Mouse (Mus musculus) urinary bladder, postnatal 0 days (tissue): ENCODE measurements around the gene Olfr320. TPM values are rescaled to one million over a fixed set of nuclear protein-coding genes. Genes with fewer than 3 reads are reported as not detected.

Source experiments
- polyA plus RNA-seq: library from polyadenylated mRNA; unstranded; fragments of >200 nt; fragmentation: Nextera tagmentation; extraction: Ambion mirVana; gene quantifications from 2 replicates; pipeline ENCODE4 v1.2.1, GENCODE M21; 2015

Olfr320 gene
- not detected in 2 replicates for polyA plus RNA-seq

GRCm38 (mm10) chr11:58680799-58681198 lies at the start of gene Olfr320:
Gene Olfr320 (plus strand): TSS chr11:58681099.

DNA sequence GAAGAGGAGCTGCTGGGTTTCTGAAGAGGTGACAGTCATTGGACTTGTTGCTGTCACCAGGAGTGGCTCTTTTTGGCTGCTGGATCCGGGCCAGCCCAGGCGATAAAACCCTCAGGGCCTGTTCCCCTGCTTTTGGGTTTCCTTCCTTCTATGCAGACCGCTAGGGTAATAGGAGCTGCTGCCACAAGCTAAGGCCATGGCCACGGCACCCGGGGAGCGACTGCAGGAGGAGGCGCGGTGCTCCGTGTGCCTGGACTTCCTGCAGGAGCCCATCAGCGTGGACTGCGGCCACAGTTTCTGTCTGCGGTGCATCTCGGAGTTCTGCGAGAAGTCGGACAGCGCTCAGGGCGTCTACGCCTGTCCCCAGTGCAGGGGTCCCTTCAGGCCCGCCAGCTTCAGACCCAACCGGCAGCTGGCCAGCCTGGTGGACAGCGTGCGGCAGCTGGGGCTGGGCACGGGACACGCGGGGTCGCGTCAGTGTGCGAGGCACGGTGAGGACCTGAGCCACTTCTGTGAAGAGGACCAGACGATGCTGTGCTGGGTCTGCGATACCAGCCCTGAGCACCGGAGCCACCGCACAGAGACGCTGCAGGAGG lies 40.5 kb upstream of the Olfr320 start, which contains the start of gene Trim58:
Gene Trim58 (plus strand): TSS at position 194 of the 596 bp plus-strand sequence.

GRCm38 (mm10) chr11:58658596-58658995 lies 22.3 kb upstream of the Olfr320 start, which contains the start of gene Olfr322:
Gene Olfr322 (plus strand): TSS chr11:58658782.

GRCm38 (mm10) chr11:58698862-58699261 lies 18.0 kb downstream of the Olfr320 start, which contains the start of gene Olfr319:
Gene Olfr319 (plus strand): TSS chr11:58699162.

DNA sequence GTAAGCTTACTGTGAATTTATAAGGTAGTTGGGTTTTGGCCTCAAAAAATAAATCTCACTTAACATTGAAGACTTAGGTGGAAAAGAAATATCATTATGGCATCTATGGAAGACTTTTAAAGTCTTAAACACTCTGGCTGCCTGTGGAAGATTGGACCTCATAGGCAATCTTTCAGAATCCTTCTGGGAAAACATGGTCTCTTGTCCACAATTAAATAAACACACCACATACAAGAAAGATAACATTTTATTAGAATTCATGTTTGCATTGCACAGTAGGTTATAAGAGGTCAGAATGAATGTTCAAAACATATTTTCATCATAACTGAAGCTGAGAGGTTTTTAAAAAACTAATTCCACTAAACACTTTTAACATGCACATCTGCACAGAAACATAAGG lies 43.0 kb downstream of the Olfr320 start, which contains the start of gene Olfr318:
Gene Olfr318 (minus strand): TSS at position 101 of the 400 bp plus-strand sequence.

Other genes with a start within 250 kb of the Olfr320 start
- not detected in 2 replicates for gene Gm12253, start 248.5 kb upstream of the Olfr320 start, polyA plus RNA-seq
- gene Lypd9, start 228.2 kb upstream of the Olfr320 start, polyA plus RNA-seq: not detected in 2 replicates
- gene Olfr30, start 218.8 kb upstream of the Olfr320 start, polyA plus RNA-seq: not detected in 2 replicates
- not detected in 2 replicates for gene Olfr332, start 188.5 kb upstream of the Olfr320 start, polyA plus RNA-seq
- not detected in 2 replicates for gene Olfr331, start 178.5 kb upstream of the Olfr320 start, polyA plus RNA-seq
- gene Olfr330, start 146.3 kb upstream of the Olfr320 start, polyA plus RNA-seq: not detected in 2 replicates
- not detected in 2 replicates for gene Olfr329-ps, start 134.7 kb upstream of the Olfr320 start, polyA plus RNA-seq
- gene Olfr328, start 125.5 kb upstream of the Olfr320 start, polyA plus RNA-seq: 0.05 TPM in 1 of 2 replicates, not detected in the other
- not detected in 2 replicates for gene Olfr224, start 110.5 kb upstream of the Olfr320 start, polyA plus RNA-seq
- gene Olfr325, start 103.4 kb upstream of the Olfr320 start, polyA plus RNA-seq: not detected in 2 replicates
- gene Olfr324, start 86.0 kb upstream of the Olfr320 start, polyA plus RNA-seq: not detected in 2 replicates
- not detected in 2 replicates for gene 2210407C18Rik, start 65.0 kb upstream of the Olfr320 start, polyA plus RNA-seq
- not detected in 2 replicates for gene Olfr323, start 50.6 kb upstream of the Olfr320 start, polyA plus RNA-seq
- gene Trim58, start 40.6 kb upstream of the Olfr320 start, polyA plus RNA-seq: not detected in 2 replicates
- not detected in 2 replicates for gene Olfr322, start 22.3 kb upstream of the Olfr320 start, polyA plus RNA-seq
- gene Olfr319, start 18.1 kb downstream of the Olfr320 start, polyA plus RNA-seq: not detected in 2 replicates
- gene Olfr318, start 42.9 kb downstream of the Olfr320 start, polyA plus RNA-seq: not detected in 2 replicates
- not detected in 2 replicates for gene Olfr317, start 58.1 kb downstream of the Olfr320 start, polyA plus RNA-seq
- gene Olfr316, start 71.6 kb downstream of the Olfr320 start, polyA plus RNA-seq: not detected in 2 replicates
- not detected in 2 replicates for gene Olfr315, start 92.1 kb downstream of the Olfr320 start, polyA plus RNA-seq
- gene Olfr314, start 101.9 kb downstream of the Olfr320 start, polyA plus RNA-seq: not detected in 2 replicates
- 8.1 and 9.6 TPM in 2 replicates for gene Fam183b, start 120.9 kb downstream of the Olfr320 start, polyA plus RNA-seq
- not detected in 2 replicates for gene Olfr313, start 133.9 kb downstream of the Olfr320 start, polyA plus RNA-seq
- gene Olfr312, start 148.1 kb downstream of the Olfr320 start, polyA plus RNA-seq: not detected in 2 replicates
- gene Olfr311, start 158.2 kb downstream of the Olfr320 start, polyA plus RNA-seq: not detected in 2 replicates
- gene Gm12258, start 166.1 kb downstream of the Olfr320 start, polyA plus RNA-seq: 2.1 and 2.5 TPM in 2 replicates
- 3.1 and 3.9 TPM in 2 replicates for gene 2810021J22Rik, start 186.1 kb downstream of the Olfr320 start, polyA plus RNA-seq
- 2.1 and 2.6 TPM in 2 replicates for gene Zfp39, start 223.1 kb downstream of the Olfr320 start, polyA plus RNA-seq
- 0.16 TPM in 1 of 2 replicates, not detected in the other for gene Btnl10, start 236.8 kb downstream of the Olfr320 start, polyA plus RNA-seq